Mouse (Mus musculus): Measurements from ENCODE around the gene Pkm.

DNA sequence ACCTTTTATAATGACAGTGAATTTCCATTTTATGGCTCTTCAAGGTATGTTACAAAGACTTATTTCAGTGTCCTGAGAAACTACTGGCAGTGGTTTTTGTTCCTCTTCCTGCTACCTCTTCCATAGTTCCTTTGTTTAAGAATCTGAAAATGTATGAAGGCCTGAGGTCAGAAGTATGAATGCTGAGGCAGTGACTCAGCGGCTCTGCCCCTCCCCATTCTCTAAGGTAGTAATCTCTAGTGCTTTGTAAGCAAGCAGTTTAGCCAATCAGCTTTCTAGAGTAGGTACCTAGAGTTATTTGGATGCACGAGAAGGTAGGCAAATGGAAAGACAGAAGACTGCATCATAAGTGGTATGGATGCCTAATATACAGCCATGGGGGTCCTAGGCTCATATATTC lies 14.8 kb upstream of the Pkm start:
- TF ChIP-seq CTCF (IDR thresholded peaks at IDR 0.05; ENCODE audit: low read depth) (no peak), EP300 (IDR thresholded peaks at IDR 0.05; ENCODE audit: low read depth) (no peak)
